Comparison of ENCODE assay signal across 8 mouse cellular contexts in the genomic region with DNA sequence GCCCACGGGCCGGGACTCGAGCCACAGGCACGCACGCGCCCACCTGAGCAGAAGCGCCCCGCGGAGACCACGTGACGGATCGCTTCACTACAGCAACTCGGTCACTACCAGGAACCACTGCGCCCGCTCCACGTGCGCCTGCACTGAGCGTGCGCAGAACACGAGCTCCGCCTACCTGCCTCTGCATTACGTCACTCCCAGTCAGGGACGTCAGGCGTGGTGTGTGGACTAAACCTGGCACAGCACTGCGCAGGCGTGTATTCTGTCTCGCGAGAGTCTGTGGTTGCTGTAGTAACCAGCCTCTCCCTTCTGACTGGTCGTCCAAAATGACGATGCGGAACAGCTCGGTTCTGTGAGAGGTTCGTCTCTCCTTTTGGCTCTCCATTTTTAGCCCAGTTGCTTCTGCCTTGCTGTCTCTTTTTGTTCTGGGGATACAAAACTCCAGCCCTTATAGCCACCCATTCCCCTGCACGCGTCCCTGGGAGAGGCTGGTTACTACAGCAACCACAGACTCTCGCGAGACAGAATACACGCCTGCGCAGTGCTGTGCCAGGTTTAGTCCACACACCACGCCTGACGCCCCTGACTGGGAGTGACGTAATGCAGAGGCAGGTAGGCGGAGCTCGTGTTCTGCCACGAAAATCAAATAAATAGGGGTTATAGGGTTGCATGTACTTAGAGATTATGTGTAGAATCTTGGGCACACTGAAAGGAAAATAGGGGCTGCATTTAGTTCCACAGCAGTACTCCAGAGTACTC. TPM values are rescaled to one million over a fixed set of nuclear protein-coding genes. Genes with fewer than 3 reads are reported as not detected.
DNase-seq lines count a peak whose midpoint lies in the region; ATAC-seq and TF ChIP-seq lines count a peak whose summit lies in the region.

A gene (minus strand): TSS at position 160 of the 759 bp plus-strand sequence.

- no peak for TF ChIP-seq RAD21 in CH12.LX (IDR thresholded peaks at IDR 0.05; ENCODE audit: low read depth, low read length)

- H3K9ac ChIP-seq in CH12.LX (ENCODE audit: insufficient read depth, low read depth): peak within 1 kb of the TSS; percentile 75
- peak within 1 kb of the TSS; percentile 61 for H3K9ac ChIP-seq in forebrain, embryonic 12.5 days
- peak within 1 kb of the TSS; percentile 64 for H3K9ac ChIP-seq in liver, postnatal 0 days (replicated peaks)
- H3K9ac ChIP-seq in neural tube, embryonic 14.5 days (replicated peaks; ENCODE audit: low read depth, low read length): peak within 1 kb of the TSS; percentile 69

- H3K27ac ChIP-seq in CH12.LX (ENCODE audit: insufficient read depth, low read depth): peak within 1 kb of the TSS; percentile 27
- H3K27ac ChIP-seq in forebrain, embryonic 12.5 days: peak within 1 kb of the TSS; percentile 42; the same call in 1 of the 2 replicates
- peak within 1 kb of the TSS; percentile 69 for H3K27ac ChIP-seq in liver, postnatal 0 days (ENCODE audit: low read depth)
- H3K27ac ChIP-seq in neural tube, embryonic 14.5 days (ENCODE audit: low read depth, low read length): peak within 1 kb of the TSS; percentile 79

- peak; percentile 99 for ATAC-seq in forebrain, embryonic 12.5 days (ENCODE audit: low FRiP score)
- peak; percentile 94 for ATAC-seq in liver, postnatal 0 days
- ATAC-seq in neural tube, embryonic 14.5 days (ENCODE audit: low read depth): peak; percentile 98

- dilution Hi-C loops in CH12.LX (cut with MboI; ENCODE audit: extremely low pct_ligation_motif_present, extremely low pct_unique_long_range_greater_than_20kb, low sequenced_read_pairs): no loop called here

- no peak for TF ChIP-seq CTCF in CH12.LX (conservative IDR thresholded peaks at IDR 0.05 in 1 of 2, IDR thresholded peaks at IDR 0.05 in 1 of 2; ENCODE audit: low read depth in 2 of 2, low read length in 2 of 2)
- TF ChIP-seq CTCF in liver, postnatal 0 days (IDR thresholded peaks at IDR 0.05; ENCODE audit: low read depth): 0 out of 2 replicates have a peak, but pooled peaks have one; percentile 2

- intact Hi-C loops in heart, postnatal 10 days (cut with DNase I): loop anchor here (2.0 to 5.0 kb wide), 2 partner anchors 48 to 215 kb away; a partner anchor contains a TSS

- under 1% methylated on average over 45 of the region's 45 CpGs for WGBS in forebrain, embryonic 12.5 days
- WGBS in large intestine, adult 2 months: under 1% methylated on average over 45 of the region's 45 CpGs
- 0% methylated on average over 40 of the region's 45 CpGs for WGBS in liver, postnatal 0 days (ENCODE audit: insufficient replicate concordance)
- under 1% methylated on average over 45 of the region's 45 CpGs for WGBS in neural tube, embryonic 14.5 days

- H3K9me3 ChIP-seq in CH12.LX (replicated peaks; ENCODE audit: low read length): no peaks in the 10 kb centered on the region
- no peaks in the 10 kb centered on the region for H3K9me3 ChIP-seq in forebrain, embryonic 12.5 days
- H3K9me3 ChIP-seq in liver, postnatal 0 days (ENCODE audit: low read length): no peaks in the 10 kb centered on the region
- H3K9me3 ChIP-seq in neural tube, embryonic 14.5 days (ENCODE audit: control insufficient read depth, low read length): no peaks in the 10 kb centered on the region

- in situ Hi-C loops in CH12.LX (cut with MboI; ENCODE audit: low pct_ligation_motif_present, low pct_unique_long_range_greater_than_20kb, low sequenced_read_pairs): no loop called here

- H3K4me3 ChIP-seq in CH12.LX (replicated peaks in 1 of 3; ENCODE audit: low read depth in 2 of 3, low read length in 2 of 3, poor library complexity in 1 of 3): peak within 1 kb of the TSS; percentile 67 to 82 (median 70)
- peak within 1 kb of the TSS; percentile 67 for H3K4me3 ChIP-seq in forebrain, embryonic 12.5 days (replicated peaks)
- H3K4me3 ChIP-seq in liver, postnatal 0 days (ENCODE audit: low read depth, low read length): peak within 1 kb of the TSS; percentile 61
- peak within 1 kb of the TSS; percentile 51 for H3K4me3 ChIP-seq in neural tube, embryonic 14.5 days (ENCODE audit: low read depth, low read length)

- peaks cover 25% of the 10 kb centered on the region for H3K79me2 ChIP-seq in CH12.LX (replicated peaks; ENCODE audit: control insufficient read depth, extremely low read depth, insufficient read depth, poor library complexity, severe bottlenecking)

- H3K4me2 ChIP-seq in CH12.LX (ENCODE audit: insufficient read depth, low read depth, poor library complexity, severe bottlenecking): peak within 1 kb of the TSS; percentile 67
- peak within 1 kb of the TSS; percentile 70 for H3K4me2 ChIP-seq in forebrain, embryonic 12.5 days
- H3K4me2 ChIP-seq in liver, postnatal 0 days (ENCODE audit: low read depth, low read length): peak within 1 kb of the TSS; percentile 83
- peak within 1 kb of the TSS; percentile 77 for H3K4me2 ChIP-seq in neural tube, embryonic 14.5 days (ENCODE audit: low read depth, low read length)

- H3K4me1 ChIP-seq in CH12.LX (ENCODE audit: control insufficient read depth in 1 of 2, insufficient read depth in 2 of 2): peaks cover 4 to 39% of the 10 kb centered on the region in 2 experiments
- peaks cover 23% of the 10 kb centered on the region for H3K4me1 ChIP-seq in forebrain, embryonic 12.5 days
- H3K4me1 ChIP-seq in liver, postnatal 0 days (ENCODE audit: insufficient read depth): peaks cover 26% of the 10 kb centered on the region
- peaks cover 9% of the 10 kb centered on the region; the same call in 1 of the 2 replicates for H3K4me1 ChIP-seq in neural tube, embryonic 14.5 days (ENCODE audit: control insufficient read depth, insufficient read depth, low read length)

- no peak for TF ChIP-seq EP300 in CH12.LX (IDR thresholded peaks at IDR 0.05; ENCODE audit: low read length)
- peak; percentile 41; the same call in 1 of the 2 replicates for TF ChIP-seq EP300 in liver, postnatal 0 days (IDR thresholded peaks at IDR 0.05; ENCODE audit: low read depth)

- no peaks in the 10 kb centered on the region for H3K27me3 ChIP-seq in CH12.LX (replicated peaks)
- peaks cover 16% of the 10 kb centered on the region; the same call in 1 of the 2 replicates for H3K27me3 ChIP-seq in forebrain, embryonic 12.5 days
- 0 out of 2 replicates have a peak, but pooled peaks cover 3% of the 10 kb centered on the region for H3K27me3 ChIP-seq in liver, postnatal 0 days (ENCODE audit: insufficient read depth, low read length)
- H3K27me3 ChIP-seq in neural tube, embryonic 14.5 days (ENCODE audit: control insufficient read depth, insufficient read depth, low read length): no peaks in the 10 kb centered on the region

- H3K36me3 ChIP-seq in CH12.LX (replicated peaks in 1 of 2; ENCODE audit: control insufficient read depth in 1 of 2, insufficient read depth in 1 of 2, low read length in 1 of 2): peaks cover 11 to 23% of the 10 kb centered on the region in 2 experiments
- peaks cover 16% of the 10 kb centered on the region for H3K36me3 ChIP-seq in forebrain, embryonic 12.5 days (replicated peaks)
- peaks cover 5% of the 10 kb centered on the region for H3K36me3 ChIP-seq in liver, postnatal 0 days (replicated peaks; ENCODE audit: insufficient read depth, low read length)
- peaks cover 14% of the 10 kb centered on the region for H3K36me3 ChIP-seq in neural tube, embryonic 14.5 days (ENCODE audit: control insufficient read depth, insufficient read depth, low read length)

- peak; percentile 96 for DNase-seq in CH12.LX (ENCODE audit: extremely low read depth)
- DNase-seq in c-Kit-positive CD71-positive TER-119-negative erythroid progenitor cells, embryonic 14.5 days (ENCODE audit: low read depth): peak; percentile 90
- peak; percentile 99 for DNase-seq in heart, postnatal 10 days
- peak; percentile 83 for DNase-seq in large intestine, adult 2 months (ENCODE audit: low read depth, low spot score)
- peak; percentile 98 for DNase-seq in liver, postnatal 0 days
- peak; percentile 96 for DNase-seq in testis, postnatal 10 days (ENCODE audit: low spot score)

- TF ChIP-seq POLR2A in CH12.LX (IDR thresholded peaks at IDR 0.05; ENCODE audit: low read depth, low read length): peak; percentile 85

TF ChIP-seq in CH12.LX, 34 proteins besides CTCF, POLR2A, EP300 and RAD21 (continues in another document):
- TF ChIP-seq RCOR1 (conservative IDR thresholded peaks at IDR 0.05; ENCODE audit: low read depth, low read length) (no peak), USF2 (conservative IDR thresholded peaks at IDR 0.05; ENCODE audit: low read depth, low read length) (peak; percentile 87), ZNF384 (IDR thresholded peaks at IDR 0.05; ENCODE audit: low read depth, low read length) (no peak), TCF12 (IDR thresholded peaks at IDR 0.05; ENCODE audit: low read depth, low read length) (peak; percentile 76), NRF1 (IDR thresholded peaks at IDR 0.05; ENCODE audit: low read depth, low read length) (peak; percentile 84), UBTF (IDR thresholded peaks at IDR 0.05; ENCODE audit: low read depth, low read length) (no peak), ZKSCAN1 (IDR thresholded peaks at IDR 0.05; ENCODE audit: borderline replicate concordance, low read depth, low read length) (no peak), JUN (IDR thresholded peaks at IDR 0.05; ENCODE audit: insufficient read depth, low read depth, low read length) (peak; percentile 54; the same call in 1 of the 2 replicates), ETS1 (conservative IDR thresholded peaks at IDR 0.05; ENCODE audit: low read depth, low read length) (peak; percentile 75), USF1 (IDR thresholded peaks at IDR 0.05; ENCODE audit: low read depth, low read length) (peak; percentile 92), MEF2A (IDR thresholded peaks at IDR 0.05; ENCODE audit: borderline replicate concordance, low read depth, low read length) (peak; percentile 53; the same call in 1 of the 2 replicates), IRF4 (IDR thresholded peaks at IDR 0.05; ENCODE audit: low read depth, low read length) (peak; percentile 31; the same call in 1 of the 2 replicates), MAFK (IDR thresholded peaks at IDR 0.05; ENCODE audit: insufficient replicate concordance, low read length) (no peak), ZC3H11A (IDR thresholded peaks at IDR 0.05; ENCODE audit: low read depth, low read length) (no peak), TBP (conservative IDR thresholded peaks at IDR 0.05; ENCODE audit: low read depth, low read length) (peak; percentile 77), ELF1 (IDR thresholded peaks at IDR 0.05; ENCODE audit: low read depth, low read length) (peak; percentile 81), CHD1 (IDR thresholded peaks at IDR 0.05; ENCODE audit: low read depth, low read length) (no peak)

RNA-seq across cellular contexts. Expression of the gene that starts here (rescaled TPM):
- total RNA-seq in CH12.LX (2012; rRNA removed) (26.6 and 31.6 TPM in 2 replicates), CH12.LX (2014; rRNA removed) (33.7 and 38.9 TPM in 2 replicates)
- polyA plus RNA-seq in CH12.LX (2012; ENCODE audit: insufficient read length, low read depth): 25.4 and 27.8 TPM in 2 replicates
- polyA plus RNA-seq in forebrain, embryonic 12.5 days (2016; fragmentation: Nextera tagmentation; extraction: Ambion mirVana): 16.8 and 17.6 TPM in 2 replicates
- total RNA-seq in heart, postnatal 10 days (2021): 1 to 10 TPM; 5.8 to 6.4 TPM
- polyA plus RNA-seq in large intestine, adult 2 months (2012; rRNA removed): 4.8 and 6.9 TPM in 2 replicates
- polyA plus RNA-seq in liver, postnatal 0 days (2015; fragmentation: Nextera tagmentation; extraction: Ambion mirVana): 10.2 and 10.3 TPM in 2 replicates
- 13.9 and 16.3 TPM in 2 replicates for polyA plus RNA-seq in neural tube, embryonic 14.5 days (2014; fragmentation: Nextera tagmentation; extraction: Ambion mirVana)

Comparison
In these comparisons a context has a peak if more than half of its experiments do, and no peak if none do; other contexts are left out.
1. Peak in every context shown above with its lines: DNase-seq, ATAC-seq, H3K4me3 ChIP-seq and H3K27ac ChIP-seq.
2. H3K27ac ChIP-seq: peak in every context shown above with its lines; median percentile 79 in neural tube, embryonic 14.5 days; 69 in liver, postnatal 0 days; 42 in forebrain, embryonic 12.5 days; 27 in CH12.LX.